Comparison of ENCODE assay signal across 31 mouse cellular contexts in the genomic region with DNA sequence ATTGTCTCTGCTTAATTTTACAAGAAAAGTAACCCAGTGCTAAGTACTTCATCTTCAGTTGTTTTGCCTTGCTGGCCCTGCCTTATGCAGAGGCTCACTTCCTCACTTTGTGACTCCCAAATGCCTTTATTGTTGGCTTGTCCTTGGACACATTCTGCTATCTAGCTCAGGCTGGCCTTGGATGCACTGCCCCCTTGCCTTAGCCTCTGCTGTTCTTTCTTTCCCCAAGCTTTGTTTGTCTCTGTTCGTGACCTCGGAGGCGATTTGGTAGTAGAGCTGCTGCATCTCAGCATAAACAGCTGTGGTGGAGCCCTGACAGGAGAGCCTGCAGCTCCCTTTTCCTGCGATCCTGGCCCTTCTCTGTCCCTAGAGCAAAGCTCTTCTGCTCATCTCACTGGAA. TPM values are rescaled to one million over a fixed set of nuclear protein-coding genes. Genes with fewer than 3 reads are reported as not detected.
DNase-seq lines count a peak whose midpoint lies in the region; ATAC-seq lines count a peak whose summit lies in the region.
"Had no signal": no experiment of that assay in that cellular context is flagged by ENCODE, and none has a peak within 500 bp of the region (broad histone marks: within the 10 kb centered on the region; RNA-seq: fewer than 3 reads in every experiment).

No protein-coding gene starts in this region.

- H3K36me3 ChIP-seq in hindbrain, embryonic 11.5 days (ENCODE audit: control insufficient read depth, insufficient read depth, low read length) = no peaks in the 10 kb centered on the region
- H3K36me3 ChIP-seq: embryonic facial prominence, embryonic 12.5 days; embryonic facial prominence, embryonic 15.5 days; heart, embryonic 15.5 days had no signal

- DNase-seq in adrenal gland, adult 2 months = peak; percentile 36
- no peak for DNase-seq in adrenal gland, postnatal 4 days (ENCODE audit: low spot score in 2 of 2)
- DNase-seq in ovary, adult 18-20 months (ENCODE audit: low spot score) = peak; percentile 80
- no peak for DNase-seq in ovary, postnatal 14 days (ENCODE audit: low spot score)
- DNase-seq in adrenal gland, postnatal 10 days = peak; percentile 23
- DNase-seq in testis, postnatal 10 days (ENCODE audit: low spot score) = peak; percentile 39
- DNase-seq in hindbrain, embryonic 11.5 days (ENCODE audit: low spot score) = no peak
- DNase-seq: B cell, adult 2 months; cerebellum, adult 11 months; cerebellum, adult 2 months; cerebellum, adult 9-11 months; cerebellum, postnatal 25 days; forebrain, postnatal 0 days; gastrocnemius, postnatal 25 days; heart, adult 18-20 months; heart, postnatal 10 days; heart, postnatal 36 days; kidney, adult 18-20 months had no signal

- H3K27me3 ChIP-seq in hindbrain, embryonic 11.5 days (ENCODE audit: control insufficient read depth, insufficient read depth, low read length) = no peaks in the 10 kb centered on the region
- H3K27me3 ChIP-seq: embryonic facial prominence, embryonic 12.5 days; embryonic facial prominence, embryonic 15.5 days; heart, embryonic 12.5 days; heart, embryonic 15.5 days had no signal

- no peaks in the 10 kb centered on the region for H3K4me1 ChIP-seq in hindbrain, embryonic 11.5 days (replicated peaks; ENCODE audit: control insufficient read depth, insufficient read depth, low read length)

- H3K9ac ChIP-seq in hindbrain, embryonic 11.5 days (ENCODE audit: low read depth, low read length) = no peak overlapping the region
- H3K9ac ChIP-seq: embryonic facial prominence, embryonic 12.5 days; embryonic facial prominence, embryonic 15.5 days; forebrain, postnatal 0 days; heart, embryonic 12.5 days; heart, embryonic 15.5 days; hindbrain, embryonic 14.5 days had no signal

- no peak overlapping the region for H3K27ac ChIP-seq in hindbrain, embryonic 11.5 days (ENCODE audit: low read depth, low read length)
- H3K27ac ChIP-seq: embryonic facial prominence, embryonic 12.5 days; embryonic facial prominence, embryonic 15.5 days; heart, embryonic 15.5 days; hindbrain, embryonic 10.5 days; hindbrain, embryonic 14.5 days; hindbrain, postnatal 0 days had no signal

- no peak overlapping the region for H3K4me2 ChIP-seq in hindbrain, embryonic 11.5 days (replicated peaks; ENCODE audit: low read depth, low read length)
- H3K4me2 ChIP-seq: embryonic facial prominence, embryonic 12.5 days; embryonic facial prominence, embryonic 15.5 days; heart, embryonic 12.5 days; heart, embryonic 15.5 days; hindbrain, embryonic 14.5 days had no signal

- no peaks in the 10 kb centered on the region for H3K9me3 ChIP-seq in hindbrain, embryonic 11.5 days (ENCODE audit: control insufficient read depth, low read length)
- H3K9me3 ChIP-seq: embryonic facial prominence, embryonic 12.5 days; embryonic facial prominence, embryonic 15.5 days; heart, embryonic 15.5 days; hindbrain, embryonic 10.5 days had no signal

- no peak for ATAC-seq in megakaryocyte, adult 5-6 weeks (ENCODE audit: poor library complexity, severe bottlenecking)
- ATAC-seq in hindbrain, embryonic 11.5 days (ENCODE audit: low FRiP score) = no peak
- ATAC-seq: activated CD4-positive, CD25-positive, alpha-beta regulatory T cell, adult 4 months; forebrain, embryonic 14.5 days; forebrain, postnatal 0 days; hindbrain, postnatal 0 days; inflammation-experienced regulatory T-cells, adult 6 months; intestine, embryonic 16.5 days had no signal

- H3K4me3 ChIP-seq in hindbrain, embryonic 11.5 days (ENCODE audit: low read depth, low read length) = no peak overlapping the region
- H3K4me3 ChIP-seq: embryonic facial prominence, embryonic 12.5 days; embryonic facial prominence, embryonic 15.5 days; erythroblast, embryonic 14.5 days; heart, embryonic 12.5 days; heart, embryonic 15.5 days; hindbrain, embryonic 10.5 days had no signal

- WGBS in hindbrain, embryonic 11.5 days = 79% methylated on average over 4 of the region's 4 CpGs

RNA-seq across cellular contexts. Expression of a gene that starts 2.7 kb away (rescaled TPM):
- total RNA-seq in adrenal gland, adult 2 months (2021) = 10 to 100 TPM; 14.0 to 14.7 TPM
- polyA plus RNA-seq in adrenal gland, adult 2 months (2012; rRNA removed) = 1.8 and 1.9 TPM in 2 replicates
- total RNA-seq in adrenal gland, postnatal 4 days (2021) = 10 to 100 TPM; 28.7 to 30.2 TPM
- total RNA-seq in adrenal gland, postnatal 10 days (2021) = 10 to 100 TPM; 14.4 to 16.8 TPM
- 50.3 and 50.9 TPM in 2 replicates for total RNA-seq in megakaryocyte, adult 5-6 weeks (2015)
- 57.7 and 68.7 TPM in 2 replicates for total RNA-seq in megakaryocyte, adult 5-6 weeks (2017)
- polyA plus RNA-seq in hindbrain, embryonic 11.5 days (2014; fragmentation: Nextera tagmentation; extraction: Ambion mirVana) = 82.8 and 95.8 TPM in 2 replicates

RNA-seq across cellular contexts. Expression of a gene that starts 49.0 kb away (rescaled TPM):
- 10 to 100 TPM; 10.4 to 20.4 TPM for total RNA-seq in adrenal gland, adult 2 months (2021)
- 9.1 and 9.2 TPM in 2 replicates for polyA plus RNA-seq in adrenal gland, adult 2 months (2012; rRNA removed)
- 10 to 100 TPM; 15.2 TPM for total RNA-seq in adrenal gland, postnatal 4 days (2021)
- 10 to 100 TPM; 10.5 to 14.4 TPM for total RNA-seq in adrenal gland, postnatal 10 days (2021)
- 4.2 and 5.3 TPM in 2 replicates for total RNA-seq in megakaryocyte, adult 5-6 weeks (2015)
- 5.3 and 7.8 TPM in 2 replicates for total RNA-seq in megakaryocyte, adult 5-6 weeks (2017)
- 18.2 and 20.3 TPM in 2 replicates for polyA plus RNA-seq in hindbrain, embryonic 11.5 days (2014; fragmentation: Nextera tagmentation; extraction: Ambion mirVana)
- polyA plus RNA-seq: erythroblast, embryonic 14.5 days had no signal

RNA-seq across cellular contexts. Expression of a gene that starts 50.6 kb away (rescaled TPM):
- total RNA-seq in adrenal gland, adult 2 months (2021) = 100 to 1,000 TPM; 115 to 119 TPM
- 7.2 and 9.6 TPM in 2 replicates for polyA plus RNA-seq in adrenal gland, adult 2 months (2012; rRNA removed)
- 100 to 1,000 TPM; 143 to 149 TPM for total RNA-seq in adrenal gland, postnatal 4 days (2021)
- 100 to 1,000 TPM; 113 to 123 TPM for total RNA-seq in adrenal gland, postnatal 10 days (2021)
- 448 and 514 TPM in 2 replicates for total RNA-seq in megakaryocyte, adult 5-6 weeks (2015)
- total RNA-seq in megakaryocyte, adult 5-6 weeks (2017) = 174 and 218 TPM in 2 replicates
- 176 and 181 TPM in 2 replicates for polyA plus RNA-seq in hindbrain, embryonic 11.5 days (2014; fragmentation: Nextera tagmentation; extraction: Ambion mirVana)

Comparison
In these comparisons a context has a peak if more than half of its experiments do, and no peak if none do; other contexts are left out.
1. DNase-seq: peak in adrenal gland, adult 2 months (single experiment), ovary, adult 18-20 months (single experiment), adrenal gland, postnatal 10 days (single experiment) and testis, postnatal 10 days (single experiment); none in adrenal gland, postnatal 4 days (0 of 2), ovary, postnatal 14 days (single experiment) and hindbrain, embryonic 11.5 days (single experiment).